In genomic region chr2:75977752-75978368, GRCm38 (mm10) we compare ENCODE assay signal across 9 mouse cellular contexts. TPM values are rescaled to one million over a fixed set of nuclear protein-coding genes. Genes with fewer than 3 reads are reported as not detected.
DNase-seq lines count a peak whose midpoint lies in the region; ATAC-seq lines count a peak whose summit lies in the region.
"Not testable (repeated sequence)": the region's sequence is repeated elsewhere in the genome, so short reads cannot be mapped to it uniquely, and the experiment has no call there.
"Had no signal": no experiment of that assay in that cellular context is flagged by ENCODE, and none has a peak within 500 bp of the region (broad histone marks: within the 10 kb centered on the region; RNA-seq: fewer than 3 reads in every experiment).

Gene Ttc30a2 (minus strand): TSS chr2:75978170.

- not testable (repeated sequence) for H3K4me3 ChIP-seq in kidney, embryonic 14.5 days (ENCODE audit: low read length); liver, embryonic 13.5 days (replicated peaks); midbrain, embryonic 13.5 days (replicated peaks)

- H3K9ac ChIP-seq in kidney, embryonic 14.5 days (ENCODE audit: low read depth, low read length); liver, embryonic 13.5 days; midbrain, embryonic 13.5 days (replicated peaks): not testable (repeated sequence)

- not testable (repeated sequence) for H3K4me1 ChIP-seq in kidney, embryonic 14.5 days (ENCODE audit: control insufficient read depth, insufficient read depth, low read length); liver, embryonic 13.5 days (replicated peaks); midbrain, embryonic 13.5 days (replicated peaks)

- DNase-seq in CD4-positive, CD25-positive, alpha-beta regulatory T cell, adult 2 months (ENCODE audit: low read depth, low spot score): peak; percentile 54
- DNase-seq in c-Kit-positive CD71-negative TER-119-negative erythroid progenitor cells, embryonic 14.5 days (ENCODE audit: low read depth): peak; percentile 23
- DNase-seq in heart, postnatal 4 days: peak; percentile 67
- DNase-seq in liver, embryonic 13.5 days: not testable (repeated sequence)
- DNase-seq in skeletal muscle tissue, adult 2 months (ENCODE audit: low read depth, low spot score): peak; percentile 34

- not testable (repeated sequence) for H3K36me3 ChIP-seq in kidney, embryonic 14.5 days (ENCODE audit: control insufficient read depth, insufficient read depth, low read length); liver, embryonic 13.5 days; midbrain, embryonic 13.5 days

- ATAC-seq in granulocyte monocyte progenitor cell, adult 5-6 weeks (replicated peaks; ENCODE audit: poor library complexity, severe bottlenecking): peak; percentile 45
- 0 out of 2 replicates have a peak, but pooled peaks have one; percentile 22 for ATAC-seq in kidney, embryonic 14.5 days (ENCODE audit: low FRiP score, low TSS enrichment)
- ATAC-seq in liver, embryonic 13.5 days (ENCODE audit: low read depth): 0 out of 2 replicates have a peak, but pooled peaks have one; percentile 38
- peak; percentile 34; the same call in 1 of the 2 replicates for ATAC-seq in midbrain, embryonic 13.5 days

- not testable (repeated sequence) for H3K9me3 ChIP-seq in kidney, embryonic 14.5 days (ENCODE audit: control insufficient read depth, low read length); liver, embryonic 13.5 days (replicated peaks); midbrain, embryonic 13.5 days

- H3K27me3 ChIP-seq in kidney, embryonic 14.5 days (ENCODE audit: control insufficient read depth, insufficient read depth, low read length); liver, embryonic 13.5 days; midbrain, embryonic 13.5 days: not testable (repeated sequence)

- not testable (repeated sequence) for H3K4me2 ChIP-seq in kidney, embryonic 14.5 days (replicated peaks; ENCODE audit: low read depth, low read length); liver, embryonic 13.5 days
- 0 out of 2 replicates have a peak within 1 kb of the TSS, but pooled peaks have one; percentile 19 for H3K4me2 ChIP-seq in midbrain, embryonic 13.5 days (replicated peaks)

- not testable (repeated sequence) for H3K27ac ChIP-seq in kidney, embryonic 14.5 days (ENCODE audit: low read depth, low read length); liver, embryonic 13.5 days; midbrain, embryonic 13.5 days

- WGBS in kidney, embryonic 14.5 days: 34% methylated on average over 21 of the region's 24 CpGs
- 32% methylated on average over 23 of the region's 24 CpGs for WGBS in liver, embryonic 13.5 days (ENCODE audit: insufficient replicate concordance)
- WGBS in midbrain, embryonic 13.5 days: 28% methylated on average over 19 of the region's 24 CpGs

RNA-seq across cellular contexts. Expression of gene Ttc30a2, which starts in this region (rescaled TPM):
- total RNA-seq in granulocyte monocyte progenitor cell, adult 5-6 weeks (2014; fragmentation: Nextera tagmentation): not detected in 2 replicates
- total RNA-seq in granulocyte monocyte progenitor cell, adult 5-6 weeks (2017): 0.30 TPM in 1 of 2 replicates, not detected in the other
- 1 to 10 TPM in 1 of 2 experiments, under 1 TPM in 1; 0.88 to 1.7 TPM for total RNA-seq in heart, postnatal 4 days (2021)
- polyA plus RNA-seq in kidney, embryonic 14.5 days (2014; fragmentation: Nextera tagmentation; extraction: Ambion mirVana): 0.46 and 0.76 TPM in 2 replicates
- polyA plus RNA-seq in liver, embryonic 13.5 days (2015; fragmentation: Nextera tagmentation; extraction: Ambion mirVana): 0.06 and 0.09 TPM in 2 replicates
- polyA plus RNA-seq in midbrain, embryonic 13.5 days (2015; fragmentation: Nextera tagmentation; extraction: Ambion mirVana): 1.1 and 1.6 TPM in 2 replicates
- polyA plus RNA-seq: macrophage had no signal

Comparison
In these comparisons a context has a peak if more than half of its experiments do, and no peak if none do; other contexts are left out.
1. Peak in ATAC-seq in granulocyte monocyte progenitor cell, adult 5-6 weeks; RNA of the gene not detected or under 1 TPM.
2. Peak in ATAC-seq in kidney, embryonic 14.5 days; RNA of the gene not detected or under 1 TPM.
3. Peak in ATAC-seq in liver, embryonic 13.5 days; RNA of the gene not detected or under 1 TPM.